Mouse (Mus musculus): ENCODE measurements around the gene Serpine1. TPM values are rescaled to one million over a fixed set of nuclear protein-coding genes. Genes with fewer than 3 reads are reported as not detected.
A peak's percentile ranks its signal among the peaks of the same experiment; 100 is the strongest.

Gene Serpine1
- total RNA-seq, 2 experiments from 2014 or later, result 0.70 to 0.89 TPM

DNA sequence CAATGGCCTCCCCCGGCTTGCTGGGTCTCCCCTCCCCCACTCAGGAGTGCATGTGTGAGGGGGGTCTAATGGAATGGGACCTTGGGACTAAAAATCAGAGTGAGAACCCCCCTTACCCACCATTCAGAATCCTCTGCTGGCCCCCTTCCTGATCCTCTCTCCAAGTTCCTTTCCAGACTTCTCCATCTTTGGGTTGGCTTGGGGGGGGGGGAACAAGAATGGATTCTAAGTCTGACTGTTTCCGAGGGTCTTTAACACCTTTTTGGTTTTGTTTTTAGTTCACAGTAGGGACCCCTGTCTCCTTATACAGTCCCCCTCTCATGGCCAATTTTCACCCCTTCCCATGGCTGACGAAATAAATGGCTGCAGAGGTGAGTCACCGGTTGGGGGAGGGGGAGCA is 46.0 kb downstream of the Serpine1 start, which contains the start of gene Vgf:
Gene Vgf (plus strand): TSS at position 301 of the 400 bp plus-strand sequence.
- DNase-seq (ENCODE audit: low spot score in 2 of 2), result no peak

DNA sequence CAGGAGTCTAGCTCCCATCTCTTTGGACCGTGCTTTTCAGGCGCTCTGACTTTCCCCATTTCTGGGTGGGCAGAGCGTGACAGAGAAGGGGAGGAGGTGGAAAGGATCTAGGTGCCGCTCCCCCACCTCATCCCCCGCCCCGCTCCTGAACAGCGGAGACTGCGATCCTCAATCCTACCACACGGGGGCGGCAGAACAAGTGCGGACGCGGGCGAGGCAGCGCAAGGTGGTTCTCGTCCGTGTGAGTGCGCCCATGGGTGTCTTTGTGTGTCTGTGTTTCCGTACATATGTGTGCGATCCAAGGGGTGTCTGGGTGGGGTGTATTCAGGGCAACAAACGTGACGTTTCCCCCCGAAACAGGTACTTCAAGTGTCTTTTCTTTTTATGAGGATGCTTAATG is 46.9 kb downstream of the Serpine1 start:
- DNase-seq (ENCODE audit: low spot score in 2 of 2), result peak; percentile 87 to 92

DNA sequence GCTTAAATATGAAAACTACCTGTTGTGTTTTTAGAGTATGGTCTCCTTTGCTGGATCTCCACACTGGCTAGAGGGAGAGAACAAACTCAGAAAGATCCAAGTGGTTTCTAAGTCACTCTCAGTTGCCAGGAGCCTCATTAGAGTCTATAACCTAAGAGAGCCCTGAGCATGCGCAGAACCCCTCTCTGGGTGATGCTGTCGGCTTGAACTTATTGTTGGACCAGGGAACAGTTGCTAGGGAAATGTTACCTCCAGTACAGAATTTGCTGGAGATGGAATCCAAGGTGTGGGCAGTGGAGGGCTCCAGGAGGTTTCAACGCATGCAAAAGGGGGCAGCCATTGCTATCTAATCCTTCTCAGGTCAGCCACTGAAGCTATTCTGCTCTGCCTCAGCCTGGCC is 47.8 kb downstream of the Serpine1 start:
- DNase-seq (ENCODE audit: low spot score in 2 of 2), result no peak

DNA sequence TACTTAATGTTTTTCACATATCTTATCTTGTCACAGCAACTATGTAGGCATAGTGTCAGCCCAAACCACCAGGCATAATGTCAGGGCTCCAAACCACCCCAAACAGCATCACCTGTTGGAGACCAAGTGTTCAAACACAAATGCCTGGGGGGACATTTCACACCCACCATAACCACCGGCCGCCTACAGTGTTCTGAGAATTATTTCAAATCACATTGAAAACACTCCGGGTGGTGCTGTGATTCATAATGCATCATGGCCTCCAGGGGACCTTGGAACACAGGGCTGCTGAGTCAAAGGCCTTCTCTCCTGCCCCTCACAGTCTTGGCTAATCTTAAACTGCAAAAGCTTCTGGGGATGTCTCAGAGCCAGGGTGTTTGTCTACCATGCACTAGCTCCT is 56.2 kb downstream of the Serpine1 start:
- DNase-seq (ENCODE audit: low spot score in 2 of 2), result no peak

DNA sequence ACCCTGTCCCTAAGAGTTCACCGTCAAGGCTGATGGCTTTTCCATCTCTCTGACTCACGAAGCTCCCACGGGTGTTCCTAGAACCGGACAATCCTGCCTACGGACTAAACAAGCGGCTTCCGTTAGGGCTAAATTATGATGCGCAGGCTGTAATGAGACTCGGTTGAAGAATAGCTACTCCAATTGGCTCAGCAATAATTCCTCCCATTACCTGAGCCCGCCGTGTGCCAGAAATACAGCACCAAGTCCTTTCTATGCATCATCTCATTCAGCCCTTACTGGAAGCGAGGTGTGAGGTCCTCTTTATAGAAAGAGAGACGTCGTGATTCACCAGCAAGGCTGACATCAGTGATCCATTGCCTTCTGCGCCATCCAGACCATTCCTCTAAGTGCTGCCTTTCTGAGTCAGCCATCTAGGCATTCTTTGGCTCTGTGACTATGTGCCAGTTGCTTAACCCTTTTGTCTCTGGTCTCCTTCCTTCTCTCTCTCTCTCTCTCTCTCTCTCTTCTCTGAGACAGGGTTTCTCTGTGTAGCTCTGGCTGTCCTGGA is 59.6 kb downstream of the Serpine1 start:
- DNase-seq (ENCODE audit: low spot score in 2 of 2), result no peak

Other genes starting within 250 kb of the Serpine1 start
- gene Col26a1, start 189.1 kb downstream of the Serpine1 start, total RNA-seq (2021), result 1 to 10 TPM; 7.3 to 8.8 TPM
- 10 to 100 TPM; 97.1 to 99.0 TPM for gene Ift22, start 164.1 kb downstream of the Serpine1 start, total RNA-seq (2021)
- gene Fis1, start 119.0 kb downstream of the Serpine1 start, total RNA-seq (2021), result 100 to 1,000 TPM; 281 to 287 TPM
- not detected for gene Cldn15, start 105.7 kb downstream of the Serpine1 start, total RNA-seq (2021)
- gene Plod3, start 85.2 kb downstream of the Serpine1 start, total RNA-seq (2021), result 10 to 100 TPM; 32.2 to 32.8 TPM
- 100 to 1,000 TPM in 1 of 2 experiments, 10 to 100 TPM in 1; 96.6 to 107 TPM for gene Znhit1, start 84.2 kb downstream of the Serpine1 start, total RNA-seq (2021)
- 100 to 1,000 TPM; 390 to 400 TPM for gene Vgf, start 45.9 kb downstream of the Serpine1 start, total RNA-seq (2021)
- 100 to 1,000 TPM; 391 to 401 TPM for gene Ap1s1, start 26.1 kb downstream of the Serpine1 start, total RNA-seq (2021)
- 1 to 10 TPM; 4.2 to 4.7 TPM for gene Trim56, start 43.9 kb upstream of the Serpine1 start, total RNA-seq (2021)
- gene Muc3, start 77.1 kb upstream of the Serpine1 start, total RNA-seq (2021), result not detected
- 1 to 10 TPM; 3.0 to 4.4 TPM for gene Muc3a, start 140.1 kb upstream of the Serpine1 start, total RNA-seq (2021)
- gene Ache, start 215.3 kb upstream of the Serpine1 start, total RNA-seq (2021), result 10 to 100 TPM; 50.0 to 54.6 TPM
- gene Ufsp1, start 222.4 kb upstream of the Serpine1 start, total RNA-seq (2021), result 10 to 100 TPM; 12.2 to 13.4 TPM
- 100 to 1,000 TPM; 185 to 191 TPM for gene Srrt, start 235.4 kb upstream of the Serpine1 start, total RNA-seq (2021)
- gene Trip6, start 242.1 kb upstream of the Serpine1 start, total RNA-seq (2021), result 1 to 10 TPM; 4.8 to 5.9 TPM